Mouse (Mus musculus): ENCODE measurements around the gene Gpr35.
"Not testable (repeated sequence)": the region's sequence is repeated elsewhere in the genome, so short reads cannot be mapped to it uniquely, and the experiment has no call there.

The Gpr35 gene

DNA sequence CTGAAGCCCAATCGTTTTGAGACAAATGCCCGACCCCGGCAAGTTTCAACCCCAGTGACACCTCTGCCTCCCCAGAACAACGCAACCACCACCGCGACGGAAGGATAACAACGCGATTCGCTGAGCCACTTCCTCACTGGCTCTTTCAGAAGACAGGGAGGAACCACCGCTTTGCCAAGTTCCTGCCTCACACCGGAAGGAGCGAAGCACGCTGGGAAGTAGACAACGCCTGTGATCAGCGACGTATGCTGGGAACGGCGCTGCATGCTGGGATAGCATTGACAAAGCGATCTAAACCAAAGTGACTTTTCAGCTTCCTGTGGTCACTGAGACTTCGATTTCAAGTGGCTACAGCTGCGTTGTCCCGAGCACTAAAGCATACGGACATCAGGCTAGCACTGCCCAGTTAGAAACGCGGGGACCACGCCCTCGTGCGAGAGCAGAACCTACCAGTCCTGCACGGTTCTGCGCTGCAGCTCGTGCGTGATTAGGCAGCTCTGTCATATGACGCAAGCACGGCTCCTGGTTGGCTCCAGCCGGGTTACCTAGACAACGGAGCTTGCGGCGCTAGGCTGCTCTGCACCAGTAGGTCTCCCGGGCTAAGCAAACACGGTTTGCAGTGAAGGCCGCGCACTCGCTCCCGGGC, 16.4 kb upstream of the Gpr35 start, which contains the start of gene Capn10:
Gene Capn10 (plus strand): TSS at position 195 of the 646 bp plus-strand sequence.
- peak; percentile 92 to 95 for DNase-seq

DNA sequence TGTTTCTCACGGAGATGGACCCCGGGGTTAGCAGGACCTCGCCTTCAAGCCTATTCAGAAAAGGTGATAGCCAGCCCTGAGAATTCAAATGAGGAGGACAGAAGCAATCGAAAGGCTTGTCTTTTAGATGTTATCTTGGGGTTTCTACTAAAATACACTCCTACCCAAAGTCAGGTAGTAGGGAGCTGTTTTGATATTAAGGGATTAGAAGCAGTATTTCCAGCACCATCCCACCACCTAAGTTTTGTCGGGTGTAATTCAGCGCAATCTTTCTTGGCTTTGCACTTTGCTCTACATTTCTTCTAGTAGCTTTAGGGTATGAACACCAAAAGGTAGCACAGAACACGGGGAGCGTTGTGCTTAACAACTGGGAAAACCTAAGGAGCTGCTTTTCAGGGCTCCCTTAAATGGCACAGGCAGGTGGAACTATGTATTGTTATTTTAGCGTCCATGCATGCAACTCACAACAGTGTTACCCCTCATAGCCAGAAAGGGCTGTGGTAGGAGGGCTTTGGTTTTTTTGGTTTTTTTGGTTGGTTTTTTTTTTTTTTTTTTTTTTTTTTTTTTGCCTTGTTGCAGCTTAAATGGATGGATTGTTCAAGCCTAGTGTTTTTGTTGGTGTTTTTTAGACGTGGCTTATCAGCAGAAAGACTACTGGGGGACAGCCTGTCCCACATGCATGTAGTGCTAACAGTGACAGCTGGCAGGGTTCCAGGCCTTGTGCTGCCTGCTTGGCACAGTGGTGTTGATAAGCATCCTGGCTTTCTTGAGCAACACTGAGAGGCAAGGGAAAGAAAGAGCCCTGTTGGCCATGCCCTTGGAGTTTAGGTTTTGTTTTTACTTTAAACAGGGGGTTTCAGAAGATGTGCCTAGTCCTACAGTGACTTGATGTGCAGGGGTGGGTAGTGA, 15.4 kb upstream of the Gpr35 start:
- DNase-seq: no peak

DNA sequence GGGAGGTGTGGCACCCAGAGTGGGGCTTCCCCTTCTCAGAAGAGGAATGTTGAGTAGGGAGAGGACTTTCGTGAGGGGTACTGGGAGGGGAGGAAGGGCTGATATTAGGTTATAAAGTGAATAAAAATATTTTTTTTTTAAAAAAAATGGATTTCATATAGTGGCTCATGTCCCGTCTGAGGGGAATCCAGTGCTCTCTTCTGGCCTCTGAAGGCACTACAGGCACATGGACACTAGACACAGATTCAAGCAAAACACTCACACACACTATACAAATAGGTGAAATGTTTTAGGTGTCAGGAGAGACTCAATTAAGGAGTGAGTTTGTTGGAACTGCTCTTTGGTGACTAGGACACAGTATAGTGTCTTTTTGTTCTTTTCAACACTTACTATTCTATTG, 14.7 kb upstream of the Gpr35 start:
- no peak for DNase-seq

DNA sequence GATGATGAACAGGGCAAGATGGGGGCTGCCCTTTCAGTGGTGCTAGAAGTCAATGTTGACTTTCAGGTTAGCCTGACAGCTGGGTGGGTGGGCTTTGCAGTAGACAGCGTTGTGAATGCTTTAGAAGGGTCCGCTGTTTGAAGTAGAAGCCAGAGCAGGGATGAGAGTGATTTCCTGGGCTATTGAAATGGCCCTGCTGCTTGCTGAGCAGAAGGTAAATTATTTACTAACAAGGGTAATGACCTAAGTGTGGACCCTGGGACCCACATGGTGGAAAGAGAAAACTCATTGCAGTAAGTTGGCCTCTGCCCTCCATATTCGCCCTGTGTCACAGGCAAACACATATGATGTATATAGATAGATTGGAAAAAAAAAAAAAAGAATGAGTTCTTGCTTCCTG, 14.2 kb upstream of the Gpr35 start:
- DNase-seq: no peak

- no peak for DNase-seq
Observed at GRCm38 (mm10) chr1:92937797-92938196, 12.9 kb upstream of the Gpr35 start.

- no peak for DNase-seq
Observed at GRCm38 (mm10) chr1:92939746-92940145, 10.9 kb upstream of the Gpr35 start.

GRCm38 (mm10) chr1:92943219-92943989, 7.3 kb upstream of the Gpr35 start:
- no peak for DNase-seq

DNA sequence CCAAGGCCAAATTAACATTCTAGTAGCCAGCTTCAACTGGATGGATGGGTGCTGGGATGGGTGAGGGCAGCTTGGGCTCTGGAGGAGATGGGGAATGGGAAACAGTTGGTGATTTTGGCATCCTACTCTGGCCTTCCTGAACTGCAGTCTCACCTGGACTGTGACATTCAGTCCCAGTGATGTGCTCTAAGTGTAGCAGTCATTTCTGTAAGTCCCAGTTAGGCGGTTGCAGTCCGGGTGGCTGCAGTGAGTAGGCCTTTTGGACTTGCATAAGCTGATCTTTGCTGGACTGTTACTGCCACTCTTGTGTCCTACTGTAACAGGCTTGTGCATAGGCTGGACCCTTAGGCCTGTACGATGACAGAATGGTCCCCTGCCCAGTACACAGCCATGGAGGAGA, 2.7 kb upstream of the Gpr35 start:
- DNase-seq: no peak

- peak in 1 of 2 experiments; percentile 33 for DNase-seq
Observed at GRCm38 (mm10) chr1:92949426-92949825, 1.2 kb upstream of the Gpr35 start.

- DNase-seq: no peak
Observed at GRCm38 (mm10) chr1:92953641-92954040, 3.0 kb downstream of the Gpr35 start.

DNA sequence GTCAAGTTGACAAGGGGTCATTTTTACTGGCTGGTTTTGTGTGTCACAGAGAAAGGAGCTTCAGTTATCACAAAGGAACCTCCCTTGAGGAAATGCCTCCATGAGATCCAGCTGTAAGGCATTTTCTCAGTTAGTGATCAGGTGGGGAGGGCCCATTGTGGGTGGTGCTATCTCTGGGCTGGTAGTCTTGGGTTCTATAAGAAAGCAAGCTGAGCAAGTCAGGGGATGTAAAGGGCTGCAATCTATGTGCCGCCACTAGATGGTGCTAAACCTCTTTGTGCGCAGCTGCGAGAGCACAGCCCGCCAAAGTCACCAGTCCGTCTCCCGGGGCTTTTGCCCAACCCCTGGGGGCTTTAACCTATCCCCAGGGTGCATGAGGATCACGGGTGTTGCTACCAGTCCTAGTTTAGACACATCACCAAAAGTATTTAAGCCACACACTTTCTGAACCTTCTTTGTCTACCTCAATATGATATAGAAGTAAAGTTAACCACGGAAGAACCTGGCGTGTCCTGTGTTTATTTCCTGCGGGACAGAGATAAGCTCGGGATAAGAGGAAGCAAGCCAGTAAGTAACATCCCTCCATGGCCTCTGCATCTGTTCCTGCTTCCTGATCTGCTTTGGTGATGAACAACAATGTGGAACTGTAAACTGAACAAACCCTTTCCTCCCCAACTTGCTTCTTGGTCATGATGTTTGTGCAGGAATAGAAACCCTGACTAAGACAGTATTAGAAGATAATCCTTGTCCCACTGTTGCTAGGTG, 6.1 kb downstream of the Gpr35 start:
- peak; percentile 70 to 78 for DNase-seq

DNA sequence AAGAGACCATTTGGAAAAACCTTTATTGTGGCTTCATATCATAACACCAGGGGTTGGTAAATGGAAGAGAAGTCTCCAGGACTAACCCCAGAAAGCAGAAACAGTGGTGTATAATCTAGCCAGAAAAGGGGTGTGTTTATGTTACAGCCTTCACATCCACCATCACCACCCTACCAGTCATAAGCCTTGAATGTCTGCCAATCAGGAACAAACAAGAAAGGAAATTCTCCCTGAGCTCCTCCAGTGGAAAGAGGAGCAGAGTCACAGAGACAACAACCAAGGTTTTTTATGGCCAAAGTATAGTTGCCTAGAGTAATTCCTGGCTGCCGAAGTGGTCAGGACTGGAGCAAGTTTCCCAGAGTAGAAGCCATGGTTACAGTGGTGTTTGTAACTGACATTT, 8.3 kb downstream of the Gpr35 start:
- no peak for DNase-seq

- not testable (repeated sequence) for DNase-seq
Observed at GRCm38 (mm10) chr1:92970791-92971190, 20.1 kb downstream of the Gpr35 start.

GRCm38 (mm10) chr1:92971879-92972795, 21.5 kb downstream of the Gpr35 start:
- DNase-seq: peak in 1 of 2 experiments; percentile 24

DNA sequence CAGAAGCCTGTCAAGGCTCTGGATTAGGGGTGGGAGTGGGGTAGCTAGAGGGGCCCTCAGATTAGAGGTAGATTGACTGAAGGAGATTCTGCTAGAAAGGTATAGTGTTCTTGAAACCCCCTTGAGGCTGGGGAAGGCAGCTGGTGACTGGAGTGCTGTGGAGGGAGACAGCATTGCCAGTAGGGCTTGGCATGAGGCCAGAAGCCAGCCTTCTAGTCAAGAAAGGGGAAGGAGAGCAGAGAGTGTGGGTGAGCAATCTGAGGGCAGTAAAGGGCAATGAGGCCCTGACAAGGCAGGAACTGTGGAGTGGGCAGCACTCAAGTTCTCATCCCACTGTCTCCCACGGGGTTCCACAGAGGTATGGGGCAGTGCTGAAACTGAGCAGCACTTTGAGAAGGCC, 22.2 kb downstream of the Gpr35 start:
- DNase-seq: peak; percentile 70 to 75

DNA sequence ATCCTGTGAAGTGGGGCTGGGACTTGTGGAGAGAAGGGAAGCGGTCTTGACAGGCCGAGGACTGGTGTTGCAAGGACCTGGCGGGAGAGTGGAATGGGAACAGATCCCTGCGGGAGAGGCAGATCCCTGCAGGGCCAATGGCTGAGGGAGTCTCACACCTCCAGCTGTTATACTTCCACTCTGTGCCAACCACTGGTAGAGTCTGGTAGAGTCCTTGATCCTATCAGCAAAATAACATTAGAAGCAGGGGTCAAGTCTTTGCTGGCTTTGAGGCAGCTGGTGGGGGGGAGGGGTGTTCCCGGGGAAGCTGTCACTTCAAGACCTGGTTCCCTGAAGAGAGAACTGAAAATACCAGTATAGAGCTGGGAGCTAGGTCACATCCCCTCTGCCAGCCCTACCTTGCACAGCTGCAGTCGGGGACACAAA, 25.5 kb downstream of the Gpr35 start:
- DNase-seq: peak; percentile 31 to 74

GRCm38 (mm10) chr1:92978645-92979044, 28.0 kb downstream of the Gpr35 start:
- peak in 1 of 2 experiments; percentile 20 for DNase-seq

DNA sequence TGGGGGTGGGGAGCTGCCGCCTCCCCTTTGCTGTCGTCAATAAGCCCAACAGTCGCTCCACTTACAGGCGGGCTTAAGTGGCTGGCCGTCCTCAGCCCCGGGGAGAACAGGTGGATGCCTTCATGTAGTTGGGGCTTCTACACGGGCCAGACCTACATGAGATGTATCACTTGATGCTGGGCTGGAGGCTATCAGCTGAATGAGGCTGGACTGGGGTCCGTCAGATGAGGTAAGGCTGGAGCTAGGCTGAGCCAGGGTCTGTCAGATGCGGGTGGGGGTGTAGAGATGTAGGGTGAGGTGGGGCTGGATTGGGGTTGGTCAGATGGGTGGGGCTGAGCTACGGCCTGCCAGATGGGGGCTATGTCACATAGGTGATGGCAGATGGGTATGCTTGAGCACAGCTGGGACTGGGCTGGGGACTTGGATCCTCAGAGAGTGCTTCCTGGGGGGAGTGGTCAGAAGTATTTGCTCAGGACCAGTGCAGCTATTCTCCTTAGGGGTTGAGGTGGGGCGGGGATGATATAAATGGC, 28.5 kb downstream of the Gpr35 start:
- peak in 1 of 2 experiments; percentile 17 for DNase-seq

DNA sequence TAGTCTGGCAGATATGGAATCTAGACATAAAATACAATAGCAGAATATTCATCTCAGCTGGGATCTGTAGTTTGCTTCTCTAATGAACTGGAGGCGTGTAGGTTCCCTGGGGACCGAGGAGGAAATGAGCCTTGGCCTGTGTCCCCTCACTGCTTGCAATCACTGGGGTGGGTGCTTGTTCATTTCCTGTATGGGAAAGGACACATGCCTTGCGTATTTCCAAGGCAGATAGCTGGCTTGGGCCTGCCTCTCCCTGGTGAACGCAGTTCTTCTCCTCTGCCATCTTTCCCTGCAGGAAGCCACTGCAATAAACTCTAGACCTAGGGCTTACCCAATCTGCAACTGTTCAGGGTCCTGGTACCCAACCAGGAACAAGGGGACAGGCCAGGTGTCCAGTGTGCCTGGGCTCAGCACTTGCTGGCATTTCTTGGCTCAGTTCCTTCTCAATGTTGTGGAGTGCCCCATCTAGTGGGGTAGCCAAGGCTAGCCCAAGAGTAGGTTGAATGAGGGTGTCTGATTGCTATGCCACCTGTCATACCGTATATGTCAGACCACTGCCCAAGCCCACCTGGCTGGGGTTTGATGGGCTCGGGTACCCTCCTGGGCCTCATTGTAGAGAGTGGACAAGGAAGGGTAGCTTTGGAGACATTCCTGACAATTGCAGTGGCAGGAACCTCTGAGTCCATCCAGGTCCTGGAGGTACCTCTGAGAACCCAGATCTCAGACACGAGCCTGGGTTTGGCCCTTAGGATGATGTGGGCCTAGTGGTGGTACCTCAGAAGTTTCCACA, 30.6 kb downstream of the Gpr35 start:
- DNase-seq: peak; percentile 53 to 63

GRCm38 (mm10) chr1:92982931-92983605, 32.4 kb downstream of the Gpr35 start:
- DNase-seq: no peak
